Mouse (Mus musculus) liver, embryonic 14.5 days (tissue): ENCODE data around the gene Itm2b. TPM values are rescaled to one million over a fixed set of nuclear protein-coding genes. Genes with fewer than 3 reads are reported as not detected.

Source experiments
- ATAC-seq: fragments of 200-750 bp; cut with Nextera tagmentation; 2 replicates; pipeline ENCODE4 v1.8.0; 2017; ENCODE audit warnings: moderate number of reproducible peaks, mild to moderate bottlenecking, moderate library complexity; ENCODE audit not compliant: insufficient read depth
- DNase-seq, 3 experiments: peaks; one replicate each; pipeline ENCODE4 v3.0.0-alpha.2; 2012 to 2013; ENCODE audit warnings: low read depth in 3 of 3, low spot score in 3 of 3
- H3K27ac ChIP-seq: fragments of 300-500 bp; sonication (generic); 2 replicates; pipeline ENCODE4 v1.5.1; 2014; ENCODE audit warnings: moderate library complexity, mild to moderate bottlenecking, control low read depth, inconsistent platforms
- H3K27me3 ChIP-seq: fragments of 300-500 bp; sonication (generic); 2 replicates; pipeline ENCODE4 v1.6.1; 2014; ENCODE audit warnings: mild to moderate bottlenecking, low read length, moderate library complexity; ENCODE audit not compliant: control insufficient read depth, insufficient read depth
- H3K36me3 ChIP-seq: fragments of 300-500 bp; sonication (generic); replicated peaks from 2 replicates; pipeline ENCODE4 v1.6.1; 2014; ENCODE audit warnings: low read depth; ENCODE audit not compliant: control insufficient read depth, insufficient read depth
- H3K4me1 ChIP-seq, 2 experiments: fragments of 200-500 bp in 1 of 2; fragments of 300-500 bp in 1 of 2; sonication (generic) in 1 of 2; replicated peaks; 2 replicates each; pipeline ENCODE4 v1.6.1; 2012 to 2014; ENCODE audit warnings: antibody characterized with exemption in 1 of 2, inconsistent platforms in 1 of 2, low read length in 1 of 2; ENCODE audit not compliant: control insufficient read depth in 2 of 2, insufficient read depth in 2 of 2
- H3K4me2 ChIP-seq: fragments of 300-500 bp; sonication (generic); 2 replicates; pipeline ENCODE4 v1.6.1; 2014; ENCODE audit warnings: low read depth, mild to moderate bottlenecking, control low read depth, moderate library complexity
- H3K4me3 ChIP-seq, 2 experiments: fragments of 200-500 bp in 1 of 2; fragments of 300-500 bp in 1 of 2; sonication (generic) in 1 of 2; 2 replicates each; pipeline ENCODE4 v1.5.1; 2012 to 2014; ENCODE audit warnings: low read depth in 2 of 2, low read length in 2 of 2, mild to moderate bottlenecking in 2 of 2, control low read depth in 1 of 2, inconsistent platforms in 1 of 2, moderate library complexity in 1 of 2; ENCODE audit not compliant: insufficient read depth in 1 of 2
- H3K9ac ChIP-seq: fragments of 300-500 bp; sonication (generic); replicated peaks from 2 replicates; pipeline ENCODE4 v1.6.1; 2014; ENCODE audit warnings: mild to moderate bottlenecking, control low read depth, moderate library complexity
- H3K9me3 ChIP-seq: fragments of 300-500 bp; sonication (generic); 2 replicates; pipeline ENCODE4 v1.6.1; 2016; ENCODE audit warnings: low read length, mixed read lengths; ENCODE audit not compliant: control insufficient read depth
- CTCF ChIP-seq: IDR thresholded peaks from 2 replicates; pipeline ENCODE4 v1.5.1; 2016; ENCODE audit warnings: antibody characterized with exemption, low read depth, control low read depth
- EP300 ChIP-seq: IDR thresholded peaks from 2 replicates; pipeline ENCODE4 v1.6.1; 2016; ENCODE audit warnings: antibody characterized with exemption, low read depth
- WGBS: fragments of 180-500 bp; shearing (Covaris S2); extraction: QIAGEN DNeasy Blood & Tissue Kit; methylation state at CpG from one replicate; pipeline ENCODE4 v1.1.7; 2014; ENCODE audit not compliant: insufficient replicate concordance; 5-methylcytosine and 5-hydroxymethylcytosine counted together
- polyA plus RNA-seq, 2 experiments: library from polyadenylated mRNA; depleted of rRNA in 1 of 2; stranded (reverse) in 1 of 2; unstranded in 1 of 2; fragments of >200 nt; fragmentation: Nextera tagmentation in 1 of 2; extraction: Ambion mirVana in 1 of 2; gene quantifications; 2 replicates each; pipeline versions ENCODE4 v1.2.1 to v1.2.3; 2012 to 2014

Itm2b gene
- polyA plus RNA-seq, 2 experiments: 206 to 396 TPM

DNA sequence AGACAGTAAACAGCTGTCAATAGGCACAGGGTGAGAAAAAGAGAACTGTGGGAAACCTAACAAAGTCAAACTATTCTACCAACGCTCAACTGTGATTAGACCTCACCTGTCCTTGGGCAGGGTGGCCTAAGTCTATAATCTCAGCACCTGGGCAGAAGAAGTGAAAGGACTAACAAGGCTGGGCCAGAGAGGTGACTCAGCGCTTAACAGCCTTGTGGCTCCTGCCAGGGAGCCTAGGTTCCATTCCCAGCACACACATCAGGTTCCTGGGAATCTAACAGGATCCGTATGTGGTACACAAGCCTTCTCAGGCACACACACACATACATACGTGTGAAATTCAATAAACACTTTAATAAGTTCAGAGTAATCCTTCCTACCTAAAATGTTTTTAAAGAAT is 13.5 kb downstream of the Itm2b start:
- no peak for TF ChIP-seq CTCF
- peaks cover 6 to 25% of the 10 kb centered on the region in 2 experiments; a peak in 3 of 4 replicates for H3K4me1 ChIP-seq
- 76% methylated on average over 4 of the region's 4 CpGs for WGBS
- peaks cover 19% of the 10 kb centered on the region for H3K36me3 ChIP-seq
- no peak overlapping the region for H3K9ac ChIP-seq
- no peak overlapping the region for H3K27ac ChIP-seq
- no peak overlapping the region for H3K4me3 ChIP-seq
- H3K9me3 ChIP-seq: no peaks in the 10 kb centered on the region
- ATAC-seq: no peak
- H3K27me3 ChIP-seq: no peaks in the 10 kb centered on the region
- H3K4me2 ChIP-seq: no peak overlapping the region
- DNase-seq: no peak

DNA sequence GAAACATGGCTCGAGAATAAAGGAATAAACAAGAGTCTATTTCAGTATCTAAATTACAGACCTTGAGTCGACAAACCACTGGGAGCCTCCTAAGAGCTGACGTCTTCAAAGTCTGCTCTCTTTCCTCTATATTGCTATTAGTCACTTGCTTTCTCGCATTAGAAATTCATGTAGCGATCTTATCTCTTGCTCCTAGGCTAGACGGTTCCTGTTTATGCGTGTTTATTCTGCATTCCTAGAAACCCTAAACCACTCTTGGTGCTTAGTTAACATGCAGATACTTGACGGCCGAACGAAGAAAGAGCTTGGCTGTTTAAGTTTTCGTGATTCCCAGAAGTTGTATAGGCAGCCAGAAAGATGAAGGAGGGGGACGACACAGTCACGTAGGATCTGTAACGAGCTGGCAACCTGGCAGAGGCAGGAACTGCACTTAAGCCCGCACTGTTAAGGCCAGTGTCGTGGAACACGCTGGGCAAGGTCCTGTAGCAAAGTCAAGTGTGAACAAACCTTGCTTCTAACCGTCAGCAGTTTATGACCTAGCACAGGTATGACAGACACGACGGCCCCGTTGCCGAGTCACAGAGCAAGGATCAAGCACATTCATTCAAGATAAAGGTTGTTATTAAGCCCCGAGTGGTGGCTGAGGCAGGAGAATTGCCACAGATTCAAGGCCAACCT is 14.3 kb downstream of the Itm2b start:
- Histone ChIP-seq H3K9ac (0 out of 2 replicates have a peak overlapping the region, but pooled peaks have one; percentile 3), H3K9me3 (no peaks in the 10 kb centered on the region), H3K27me3 (no peaks in the 10 kb centered on the region), H3K4me2 (no peak overlapping the region), H3K4me1 (peaks cover 6 to 25% of the 10 kb centered on the region in 2 experiments; a peak in 3 of 4 replicates), H3K27ac (no peak overlapping the region), H3K36me3 (peaks cover 26% of the 10 kb centered on the region), H3K4me3 (no peak overlapping the region)
- no peak for TF ChIP-seq EP300
- TF ChIP-seq CTCF: no peak
- ATAC-seq: no peak
- WGBS: 64% methylated on average over 23 of the region's 23 CpGs
- no peak for DNase-seq

DNA sequence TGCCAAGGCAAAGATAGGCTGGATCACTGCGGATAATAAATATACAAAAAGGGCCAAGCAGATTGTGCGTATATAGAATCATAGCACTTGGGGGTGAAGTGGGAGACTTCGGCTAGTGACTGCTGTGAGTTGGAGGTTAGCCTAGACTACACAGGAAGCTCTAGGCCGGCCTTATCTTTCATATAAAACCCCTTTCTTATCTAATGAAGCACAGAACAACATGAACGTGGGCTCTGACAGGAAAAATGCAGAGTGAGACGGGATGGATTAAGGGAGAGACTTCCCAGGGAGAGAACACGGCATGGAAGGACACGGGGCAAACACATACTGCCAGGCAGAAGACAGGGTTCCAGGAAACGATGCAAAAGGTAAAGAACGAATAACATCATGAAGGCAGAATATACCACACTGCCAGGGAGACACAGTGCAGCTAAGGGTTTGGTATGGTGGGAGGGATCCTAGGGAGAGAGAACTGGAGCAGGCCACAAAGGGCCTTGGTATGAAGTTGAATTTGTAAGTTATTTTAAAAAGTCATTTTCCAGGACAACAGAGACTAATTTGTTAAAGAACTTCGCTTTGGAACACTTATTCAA is 14.9 kb downstream of the Itm2b start:
- H3K36me3 ChIP-seq: peaks cover 33% of the 10 kb centered on the region
- H3K27ac ChIP-seq: no peak overlapping the region
- no peak for ATAC-seq
- 33% methylated on average over 11 of the region's 11 CpGs for WGBS
- H3K4me3 ChIP-seq: no peak overlapping the region
- 0 out of 2 replicates have a peak overlapping the region, but pooled peaks have one; percentile 3 for H3K9ac ChIP-seq
- no peaks in the 10 kb centered on the region for H3K9me3 ChIP-seq
- H3K4me2 ChIP-seq: no peak overlapping the region
- no peak for TF ChIP-seq CTCF
- TF ChIP-seq EP300: no peak
- H3K27me3 ChIP-seq: no peaks in the 10 kb centered on the region
- DNase-seq: no peak
- peaks cover 6 to 21% of the 10 kb centered on the region in 2 experiments; a peak in 3 of 4 replicates for H3K4me1 ChIP-seq

DNA sequence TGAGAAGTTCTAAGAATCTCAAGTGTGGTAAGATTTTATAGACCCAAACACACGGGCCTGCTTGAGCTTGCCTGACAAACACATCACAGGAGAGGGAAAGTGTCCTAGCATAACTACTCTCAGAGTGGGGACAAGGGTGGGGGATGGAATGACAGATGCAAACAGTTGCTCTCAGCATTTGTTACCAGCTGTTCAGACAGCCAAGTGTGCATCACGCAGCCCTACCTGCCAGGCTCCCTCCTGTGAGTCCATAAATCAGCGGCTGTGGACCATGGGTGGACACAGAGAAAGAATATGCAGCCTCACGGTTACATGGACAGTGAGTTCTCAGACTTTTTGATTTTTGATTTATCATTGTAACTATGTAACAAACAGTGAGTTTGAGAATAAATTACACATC is 15.5 kb downstream of the Itm2b start:
- H3K27ac ChIP-seq: no peak overlapping the region
- H3K4me2 ChIP-seq: no peak overlapping the region
- no peak overlapping the region for H3K9ac ChIP-seq
- TF ChIP-seq CTCF (no peak), EP300 (no peak)
- peaks cover 6 to 18% of the 10 kb centered on the region in 2 experiments; a peak in 3 of 4 replicates for H3K4me1 ChIP-seq
- DNase-seq (no peak), ATAC-seq (no peak)
- 73% methylated on average over 4 of the region's 4 CpGs for WGBS
- peaks cover 37% of the 10 kb centered on the region for H3K36me3 ChIP-seq
- no peak overlapping the region for H3K4me3 ChIP-seq
- no peaks in the 10 kb centered on the region for H3K27me3 ChIP-seq
- H3K9me3 ChIP-seq: no peaks in the 10 kb centered on the region

DNA sequence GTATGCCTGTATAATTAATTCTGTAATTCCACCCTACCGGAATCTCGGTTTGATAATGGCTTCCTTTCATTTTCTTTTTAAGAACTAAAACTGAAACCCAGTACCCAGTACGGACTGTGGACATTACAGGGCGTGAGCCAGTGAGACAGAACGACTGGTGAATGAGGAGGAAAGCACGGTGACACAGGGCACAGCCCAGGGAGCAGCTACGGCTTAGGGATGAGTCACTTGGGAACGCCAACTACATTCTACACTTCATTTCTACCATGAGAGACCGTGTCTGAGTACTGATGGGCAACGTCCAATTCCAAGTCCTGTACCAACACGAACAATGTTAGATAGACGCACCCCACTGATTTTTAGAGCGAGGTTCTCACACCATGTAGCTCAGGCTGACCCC is 16.1 kb downstream of the Itm2b start:
- Histone ChIP-seq H3K9me3 (no peaks in the 10 kb centered on the region), H3K4me2 (no peak overlapping the region), H3K27me3 (no peaks in the 10 kb centered on the region), H3K36me3 (peaks cover 44% of the 10 kb centered on the region), H3K4me3 (no peak overlapping the region), H3K4me1 (peaks cover 6 to 14% of the 10 kb centered on the region in 2 experiments; a peak in 3 of 4 replicates), H3K9ac (no peak overlapping the region), H3K27ac (no peak overlapping the region)
- ATAC-seq: no peak
- TF ChIP-seq EP300 (no peak), CTCF (no peak)
- no peak for DNase-seq
- WGBS: 90% methylated on average over 13 of the region's 13 CpGs
